Mouse (Mus musculus) liver, embryonic 16.5 days (tissue): ENCODE results near the gene Rhox12. TPM values are rescaled to one million over a fixed set of nuclear protein-coding genes. Genes with fewer than 3 reads are reported as not detected.

ENCODE experiments used
- polyA plus RNA-seq: library from polyadenylated mRNA; unstranded; fragments of >200 nt; fragmentation: Nextera tagmentation; extraction: Ambion mirVana; gene quantifications from 2 replicates; pipeline ENCODE4 v1.2.1, GENCODE M21; 2015

The Rhox12 gene
- polyA plus RNA-seq, 1 experiment from 2014 or later = not detected

Other genes starting within 250 kb of the Rhox12 start
- gene Rhox8, start 232.0 kb downstream of the Rhox12 start, polyA plus RNA-seq = not detected in 2 replicates
- not detected in 2 replicates for gene Rhox7b, start 213.7 kb downstream of the Rhox12 start, polyA plus RNA-seq
- gene Rhox9, start 209.1 kb downstream of the Rhox12 start, polyA plus RNA-seq = not detected in 2 replicates
- not detected in 2 replicates for gene Btg1-ps1, start 92.1 kb downstream of the Rhox12 start, polyA plus RNA-seq
- gene Btg1-ps2, start 67.8 kb downstream of the Rhox12 start, polyA plus RNA-seq = not detected in 2 replicates
- not detected in 2 replicates for gene Rhox10, start 44.4 kb downstream of the Rhox12 start, polyA plus RNA-seq
- not detected in 2 replicates for gene Rhox11, start 25.8 kb downstream of the Rhox12 start, polyA plus RNA-seq
- gene Rhox13, start 10.3 kb upstream of the Rhox12 start, polyA plus RNA-seq = not detected in 2 replicates
- 0.79 and 0.98 TPM in 2 replicates for gene Zbtb33, start 78.9 kb upstream of the Rhox12 start, polyA plus RNA-seq
- gene Tmem255a, start 141.5 kb upstream of the Rhox12 start, polyA plus RNA-seq = 2.0 and 2.3 TPM in 2 replicates
- gene Atp1b4, start 205.3 kb upstream of the Rhox12 start, polyA plus RNA-seq = 1.1 and 2.8 TPM in 2 replicates